Mouse (Mus musculus) hindbrain, embryonic 10.5 days (tissue): Measurements from ENCODE around the gene Senp7. TPM values are rescaled to one million over a fixed set of nuclear protein-coding genes. Genes with fewer than 3 reads are reported as not detected.

Experiments used
- DNase-seq: peaks from one replicate; pipeline ENCODE4 v3.0.0-alpha.2; 2017; ENCODE audit warnings: low spot score
- H3K27ac ChIP-seq: fragments of 300-500 bp; sonication (generic); 2 replicates; pipeline ENCODE4 v1.5.1; 2016; ENCODE audit warnings: mild to moderate bottlenecking, moderate library complexity
- H3K27me3 ChIP-seq: fragments of 300-500 bp; sonication (generic); 2 replicates; pipeline ENCODE4 v1.6.1; 2016; ENCODE audit warnings: mild to moderate bottlenecking; ENCODE audit not compliant: poor library complexity, insufficient read depth, severe bottlenecking
- H3K36me3 ChIP-seq: fragments of 300-500 bp; sonication (generic); 2 replicates; pipeline ENCODE4 v1.6.1; 2016; ENCODE audit warnings: mild to moderate bottlenecking, moderate library complexity
- H3K4me1 ChIP-seq: fragments of 300-500 bp; sonication (generic); replicated peaks from 2 replicates; pipeline ENCODE4 v1.6.1; 2016; ENCODE audit warnings: mild to moderate bottlenecking
- H3K4me3 ChIP-seq: fragments of 300-500 bp; sonication (generic); 2 replicates; pipeline ENCODE4 v1.5.1; 2016; ENCODE audit warnings: mild to moderate bottlenecking, moderate library complexity
- H3K9me3 ChIP-seq: fragments of 300-500 bp; sonication (generic); 2 replicates; pipeline ENCODE4 v1.6.1; 2016; ENCODE audit warnings: mild to moderate bottlenecking, moderate library complexity
- WGBS: fragments of 180-500 bp; shearing (Covaris S2); methylation state at CpG from one replicate; pipeline ENCODE4 v1.1.7; 2016; 5-methylcytosine and 5-hydroxymethylcytosine counted together
- polyA plus RNA-seq: library from polyadenylated mRNA; unstranded; fragments of >200 nt; fragmentation: Nextera tagmentation; extraction: Ambion mirVana; gene quantifications from 2 replicates; pipeline ENCODE4 v1.2.1, GENCODE M21; 2016

The Senp7 gene
- polyA plus RNA-seq, 1 experiment from 2014 or later: 35.7 TPM

GRCm38 (mm10) chr16:56037138-56038010 is 10.8 kb upstream of the Senp7 start, which contains the start of gene Trmt10c:
Gene Trmt10c (minus strand): TSS chr16:56037819.
- Histone ChIP-seq H3K4me3 (peak within 1 kb of the TSS; percentile 89), H3K36me3 (peaks cover 33% of the 10 kb centered on the region), H3K27ac (peak within 1 kb of the TSS; percentile 93), H3K4me1 (peaks cover 15% of the 10 kb centered on the region), H3K9me3 (no peaks in the 10 kb centered on the region), H3K27me3 (no peaks in the 10 kb centered on the region)
- peak; percentile 95 for DNase-seq
- under 1% methylated on average over 63 of the region's 63 CpGs for WGBS

- peak overlapping the region; percentile 89 for H3K4me3 ChIP-seq
- peaks cover 15% of the 10 kb centered on the region for H3K4me1 ChIP-seq
- 34% methylated on average over 8 of the region's 8 CpGs for WGBS
- no peak for DNase-seq
- no peaks in the 10 kb centered on the region for H3K9me3 ChIP-seq
- H3K27me3 ChIP-seq: no peaks in the 10 kb centered on the region
- peak overlapping the region; percentile 93 for H3K27ac ChIP-seq
- H3K36me3 ChIP-seq: peaks cover 26% of the 10 kb centered on the region
Measured at GRCm38 (mm10) chr16:56038090-56038489, 10.0 kb upstream of the Senp7 start.

GRCm38 (mm10) chr16:56055911-56056310 is 7.8 kb downstream of the Senp7 start:
- Histone ChIP-seq H3K27ac (no peak overlapping the region), H3K9me3 (no peaks in the 10 kb centered on the region), H3K27me3 (no peaks in the 10 kb centered on the region), H3K4me3 (no peak overlapping the region), H3K4me1 (peaks cover 16% of the 10 kb centered on the region), H3K36me3 (no peaks in the 10 kb centered on the region)
- DNase-seq: no peak
- WGBS: 83% methylated on average over 3 of the region's 3 CpGs

GRCm38 (mm10) chr16:56056944-56057590 is 8.9 kb downstream of the Senp7 start:
- no peak overlapping the region for H3K4me3 ChIP-seq
- no peaks in the 10 kb centered on the region for H3K27me3 ChIP-seq
- H3K9me3 ChIP-seq: no peaks in the 10 kb centered on the region
- no peak for DNase-seq
- no peaks in the 10 kb centered on the region for H3K36me3 ChIP-seq
- 40% methylated on average over 7 of the region's 7 CpGs for WGBS
- no peak overlapping the region for H3K27ac ChIP-seq
- H3K4me1 ChIP-seq: peaks cover 16% of the 10 kb centered on the region

GRCm38 (mm10) chr16:56058151-56058550 is 10.0 kb downstream of the Senp7 start:
- H3K27ac ChIP-seq: peak overlapping the region; percentile 4; the same call in 1 of the 2 replicates
- no peak for DNase-seq
- H3K9me3 ChIP-seq: no peaks in the 10 kb centered on the region
- H3K4me3 ChIP-seq: no peak overlapping the region
- 63% methylated on average over 10 of the region's 10 CpGs for WGBS
- H3K36me3 ChIP-seq: no peaks in the 10 kb centered on the region
- peaks cover 16% of the 10 kb centered on the region for H3K4me1 ChIP-seq
- no peaks in the 10 kb centered on the region for H3K27me3 ChIP-seq

- Histone ChIP-seq H3K36me3 (no peaks in the 10 kb centered on the region), H3K4me3 (no peak overlapping the region), H3K27ac (no peak overlapping the region), H3K27me3 (no peaks in the 10 kb centered on the region), H3K9me3 (no peaks in the 10 kb centered on the region), H3K4me1 (peaks cover 11% of the 10 kb centered on the region)
- DNase-seq: no peak
- WGBS: 82% methylated on average over 7 of the region's 7 CpGs
Measured at GRCm38 (mm10) chr16:56061995-56062594, 14.0 kb downstream of the Senp7 start.

- no peaks in the 10 kb centered on the region for H3K36me3 ChIP-seq
- no peak overlapping the region for H3K4me3 ChIP-seq
- H3K27me3 ChIP-seq: no peaks in the 10 kb centered on the region
- peaks cover 2% of the 10 kb centered on the region; the same call in 1 of the 2 replicates for H3K4me1 ChIP-seq
- H3K27ac ChIP-seq: no peak overlapping the region; the same call in 1 of the 2 replicates
- no peaks in the 10 kb centered on the region for H3K9me3 ChIP-seq
- 57% methylated on average over 11 of the region's 11 CpGs for WGBS
- peak; percentile 23 for DNase-seq
Measured at GRCm38 (mm10) chr16:56062981-56063380, 14.8 kb downstream of the Senp7 start.

- H3K27me3 ChIP-seq: no peaks in the 10 kb centered on the region
- H3K4me3 ChIP-seq: peak overlapping the region; percentile 54
- no peaks in the 10 kb centered on the region for H3K4me1 ChIP-seq
- peak; percentile 79 for DNase-seq
- peak overlapping the region; percentile 85 for H3K27ac ChIP-seq
- no peaks in the 10 kb centered on the region for H3K9me3 ChIP-seq
- 6% methylated on average over 20 of the region's 20 CpGs for WGBS
- no peaks in the 10 kb centered on the region for H3K36me3 ChIP-seq
Measured at GRCm38 (mm10) chr16:56064334-56064990, 16.3 kb downstream of the Senp7 start.

GRCm38 (mm10) chr16:56066113-56066512 is 18.0 kb downstream of the Senp7 start:
- DNase-seq: no peak
- Histone ChIP-seq H3K27ac (no peak overlapping the region), H3K4me1 (no peaks in the 10 kb centered on the region), H3K27me3 (no peaks in the 10 kb centered on the region), H3K4me3 (no peak overlapping the region), H3K36me3 (no peaks in the 10 kb centered on the region), H3K9me3 (no peaks in the 10 kb centered on the region)
- WGBS: 54% methylated on average over 8 of the region's 8 CpGs

GRCm38 (mm10) chr16:56068523-56069070 is 20.5 kb downstream of the Senp7 start:
- Histone ChIP-seq H3K4me1 (no peaks in the 10 kb centered on the region), H3K27ac (no peak overlapping the region), H3K4me3 (no peak overlapping the region), H3K36me3 (no peaks in the 10 kb centered on the region), H3K27me3 (no peaks in the 10 kb centered on the region), H3K9me3 (no peaks in the 10 kb centered on the region)
- DNase-seq: no peak
- WGBS: 91% methylated on average over 6 of the region's 6 CpGs

GRCm38 (mm10) chr16:56071317-56072232 is 23.4 kb downstream of the Senp7 start:
- Histone ChIP-seq H3K27me3 (no peaks in the 10 kb centered on the region), H3K4me1 (peaks cover 4% of the 10 kb centered on the region), H3K36me3 (no peaks in the 10 kb centered on the region), H3K27ac (no peak overlapping the region), H3K9me3 (no peaks in the 10 kb centered on the region), H3K4me3 (no peak overlapping the region)
- DNase-seq: no peak
- 47% methylated on average over 5 of the region's 5 CpGs for WGBS
